Mouse (Mus musculus) brown adipose tissue, adult 24 weeks (tissue): ENCODE data around the gene Gnat1. TPM values are rescaled to one million over a fixed set of nuclear protein-coding genes. Genes with fewer than 3 reads are reported as not detected.

Source experiments
- H3K27ac ChIP-seq: fragments of 200-500 bp; replicated peaks from 2 replicates; pipeline ENCODE4 v1.5.1; 2012; ENCODE audit warnings: low read depth, mild to moderate bottlenecking, low read length
- H3K4me1 ChIP-seq: fragments of 200-500 bp; 2 replicates; pipeline ENCODE4 v1.6.1; 2012; ENCODE audit warnings: low read length, mixed read lengths; ENCODE audit not compliant: control insufficient read depth, insufficient read depth, insufficient read length
- H3K4me3 ChIP-seq: fragments of 200-500 bp; 2 replicates; pipeline ENCODE4 v1.5.1; 2012; ENCODE audit warnings: low read depth, mild to moderate bottlenecking, low read length, moderate library complexity; ENCODE audit not compliant: insufficient read depth
- polyA plus RNA-seq: library from polyadenylated mRNA; stranded (reverse); fragments of >200 nt; gene quantifications from 2 replicates; pipeline ENCODE4 v1.2.4, GENCODE M21; 2012; ENCODE audit not compliant: missing spikeins, insufficient read depth, insufficient read length

Gene Gnat1
- polyA plus RNA-seq, 1 experiment: not detected

DNA sequence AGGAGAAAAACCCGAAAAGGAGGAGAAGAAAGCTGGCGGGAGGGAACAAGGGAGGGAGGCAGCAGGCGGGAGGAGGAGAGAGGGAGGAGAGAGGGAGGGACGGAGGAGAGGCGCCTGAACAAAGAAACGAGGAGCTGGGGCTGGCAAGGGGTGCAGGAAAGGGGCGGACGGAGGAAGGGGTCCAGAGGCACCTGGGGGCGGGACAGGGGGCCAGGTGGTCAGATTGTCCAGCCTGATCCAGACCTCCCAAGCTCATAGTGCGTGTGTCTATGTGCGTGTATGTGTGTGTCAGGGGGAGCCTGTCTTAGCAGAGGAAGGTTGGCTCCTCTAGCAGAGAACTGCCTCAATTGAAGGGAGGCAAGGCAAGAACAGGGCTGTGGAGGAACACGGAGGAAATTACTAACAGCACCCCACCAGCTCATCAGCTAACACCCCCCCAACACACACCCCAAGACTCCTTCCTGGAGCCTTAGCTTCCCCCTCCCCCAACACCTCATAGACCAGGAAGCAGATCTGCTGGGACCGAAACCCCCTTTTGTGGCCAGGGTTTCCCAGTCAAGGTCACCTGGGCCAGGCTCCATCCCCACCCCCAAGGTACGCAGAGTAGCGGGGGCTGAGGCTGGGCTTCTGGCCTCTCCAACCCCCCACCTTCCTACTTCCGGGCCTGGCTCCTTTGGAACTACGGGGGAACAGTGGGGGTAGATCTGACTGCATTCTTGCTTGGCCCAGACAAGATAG lies 28.4 kb upstream of the Gnat1 start:
- Histone ChIP-seq H3K4me1 (no peaks in the 10 kb centered on the region; the same call in 1 of the 2 replicates), H3K27ac (no peak overlapping the region)

DNA sequence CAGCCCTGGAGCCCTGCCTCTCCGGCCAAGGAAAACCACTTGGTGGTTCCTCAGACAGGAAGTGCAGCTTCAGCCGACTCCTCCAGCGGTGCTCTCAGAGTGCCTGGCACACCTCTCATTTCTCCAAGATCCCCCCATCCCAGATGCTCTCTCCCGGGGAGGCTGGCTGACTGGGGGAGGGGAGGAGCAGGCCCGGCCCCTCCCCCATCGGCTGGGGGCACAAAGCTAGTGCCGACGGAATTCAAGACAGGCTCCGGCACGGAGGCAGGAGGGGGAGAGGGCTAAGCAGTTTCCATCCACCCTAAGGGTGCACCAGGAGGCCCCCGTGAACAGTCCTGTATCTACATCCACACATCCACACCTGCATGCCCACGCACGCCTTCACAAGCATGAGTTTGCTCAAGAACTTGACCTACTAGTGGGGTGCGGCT lies 27.3 kb upstream of the Gnat1 start:
- Histone ChIP-seq H3K27ac (no peak overlapping the region), H3K4me3 (peak overlapping the region; percentile 1; the same call in 1 of the 2 replicates), H3K4me1 (peaks cover 5% of the 10 kb centered on the region; the same call in 1 of the 2 replicates)

More for the DNA sequence above, 28.4 kb upstream of the Gnat1 start:
- H3K4me3 ChIP-seq: peak overlapping the region; percentile 95

GRCm38 (mm10) chr9:107703337-107704122 lies 24.0 kb upstream of the Gnat1 start:
- Histone ChIP-seq H3K4me1 (peaks cover 10% of the 10 kb centered on the region; the same call in 1 of the 2 replicates), H3K4me3 (no peak overlapping the region), H3K27ac (no peak overlapping the region)

- Histone ChIP-seq H3K27ac (no peak overlapping the region), H3K4me1 (peaks cover 14% of the 10 kb centered on the region; the same call in 1 of the 2 replicates), H3K4me3 (no peak overlapping the region)
Measured at GRCm38 (mm10) chr9:107702606-107703185, 23.2 kb upstream of the Gnat1 start.

GRCm38 (mm10) chr9:107701594-107701993 lies 22.1 kb upstream of the Gnat1 start:
- Histone ChIP-seq H3K4me1 (peaks cover 24% of the 10 kb centered on the region), H3K4me3 (no peak overlapping the region), H3K27ac (no peak overlapping the region)

GRCm38 (mm10) chr9:107700114-107700571 lies 20.6 kb upstream of the Gnat1 start:
- Histone ChIP-seq H3K27ac (no peak overlapping the region), H3K4me1 (peaks cover 32% of the 10 kb centered on the region), H3K4me3 (no peak overlapping the region)

DNA sequence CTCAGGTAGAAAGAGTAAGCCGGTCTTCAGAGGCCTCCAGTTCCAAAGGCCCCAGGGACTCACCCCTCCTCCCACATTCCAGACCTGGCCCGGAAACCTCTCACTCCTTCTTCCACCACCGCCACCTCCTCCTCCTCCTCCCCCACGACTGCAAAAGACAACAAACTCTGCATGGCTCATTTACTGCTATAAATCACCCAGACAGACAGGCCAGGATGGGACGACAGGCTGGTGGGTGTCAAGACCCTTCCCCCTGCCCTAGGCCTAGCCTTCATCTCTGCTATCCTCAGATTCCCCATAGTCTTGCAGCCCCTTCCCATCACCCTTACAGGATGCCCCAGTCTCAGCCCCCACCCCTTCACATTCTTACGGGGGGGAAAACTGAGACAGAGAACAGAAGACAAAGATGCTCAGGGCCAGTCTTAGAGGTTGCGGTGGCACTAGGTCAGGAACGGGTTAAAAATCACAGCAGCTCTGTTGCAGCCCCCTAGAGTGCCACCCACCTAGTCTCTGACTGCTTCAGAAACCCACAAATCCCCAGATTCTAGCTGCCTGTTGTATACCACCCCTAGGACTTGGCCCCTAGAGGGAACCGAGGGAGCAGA lies 20.0 kb upstream of the Gnat1 start:
- Histone ChIP-seq H3K4me1 (peaks cover 38% of the 10 kb centered on the region), H3K4me3 (no peak overlapping the region), H3K27ac (no peak overlapping the region)

DNA sequence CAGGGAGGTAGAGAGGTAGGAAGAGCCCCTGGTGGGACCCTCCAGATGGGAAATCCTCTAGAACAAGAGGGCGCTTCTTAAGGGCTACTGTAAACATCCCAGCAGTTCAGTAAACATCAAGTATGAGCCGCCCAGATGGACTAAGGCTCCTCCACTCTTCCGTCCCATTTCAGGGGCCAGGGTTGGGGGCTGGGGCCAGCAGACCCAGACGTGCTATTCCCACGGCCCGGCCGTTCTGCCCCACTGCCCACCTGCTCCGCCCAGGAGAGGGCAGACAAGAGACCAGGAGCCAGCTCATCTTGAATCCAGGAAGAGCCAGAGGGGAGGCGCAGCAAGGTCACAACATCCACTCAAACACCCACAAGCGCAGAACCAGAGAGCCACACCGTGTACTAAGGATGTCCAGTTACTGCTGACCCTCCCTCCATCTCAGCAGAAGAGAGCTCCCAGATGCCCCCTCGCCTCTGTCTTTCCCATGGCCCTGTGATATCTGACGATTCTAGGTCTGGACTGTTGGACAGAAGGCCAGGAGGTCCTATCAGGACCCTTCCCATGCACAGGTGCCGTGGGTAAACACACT lies 19.2 kb upstream of the Gnat1 start:
- Histone ChIP-seq H3K4me1 (peaks cover 39% of the 10 kb centered on the region), H3K27ac (no peak overlapping the region), H3K4me3 (no peak overlapping the region)

DNA sequence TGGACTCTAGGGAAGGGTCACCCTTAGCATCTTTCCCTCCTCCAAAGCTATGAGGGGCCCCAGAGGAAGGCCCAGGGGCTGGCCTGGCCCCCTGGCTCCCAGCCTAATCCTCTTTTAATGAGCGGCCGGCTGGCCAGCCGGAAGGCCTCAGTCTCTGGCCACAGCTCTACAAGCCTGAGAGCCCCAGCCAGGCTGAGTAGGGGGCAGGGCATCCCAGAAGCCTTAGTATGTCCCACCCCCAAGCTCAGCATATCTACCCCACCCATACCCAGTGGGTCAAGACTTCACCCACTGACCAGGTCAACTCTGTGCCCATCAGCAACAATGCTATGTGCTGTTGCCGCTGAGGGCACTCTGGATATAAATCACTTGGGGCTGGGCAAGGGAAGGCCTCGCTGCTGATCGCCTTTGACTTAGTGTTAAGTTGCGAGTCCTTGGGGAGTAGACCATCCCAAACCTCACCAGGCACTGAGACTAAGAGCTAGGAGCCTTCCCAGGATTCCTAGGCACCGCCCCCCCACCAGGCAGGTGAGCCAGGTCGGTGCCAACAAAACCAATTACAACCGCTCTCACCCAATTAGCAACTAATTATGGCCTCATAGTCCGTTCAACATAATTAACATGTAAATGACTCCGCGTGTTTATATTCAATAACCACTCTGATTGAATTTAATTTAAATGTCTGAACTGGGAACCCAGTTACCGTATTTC lies 18.5 kb upstream of the Gnat1 start:
- no peak overlapping the region for H3K4me3 ChIP-seq
- H3K4me1 ChIP-seq: peaks cover 39% of the 10 kb centered on the region
- H3K27ac ChIP-seq: no peak overlapping the region

DNA sequence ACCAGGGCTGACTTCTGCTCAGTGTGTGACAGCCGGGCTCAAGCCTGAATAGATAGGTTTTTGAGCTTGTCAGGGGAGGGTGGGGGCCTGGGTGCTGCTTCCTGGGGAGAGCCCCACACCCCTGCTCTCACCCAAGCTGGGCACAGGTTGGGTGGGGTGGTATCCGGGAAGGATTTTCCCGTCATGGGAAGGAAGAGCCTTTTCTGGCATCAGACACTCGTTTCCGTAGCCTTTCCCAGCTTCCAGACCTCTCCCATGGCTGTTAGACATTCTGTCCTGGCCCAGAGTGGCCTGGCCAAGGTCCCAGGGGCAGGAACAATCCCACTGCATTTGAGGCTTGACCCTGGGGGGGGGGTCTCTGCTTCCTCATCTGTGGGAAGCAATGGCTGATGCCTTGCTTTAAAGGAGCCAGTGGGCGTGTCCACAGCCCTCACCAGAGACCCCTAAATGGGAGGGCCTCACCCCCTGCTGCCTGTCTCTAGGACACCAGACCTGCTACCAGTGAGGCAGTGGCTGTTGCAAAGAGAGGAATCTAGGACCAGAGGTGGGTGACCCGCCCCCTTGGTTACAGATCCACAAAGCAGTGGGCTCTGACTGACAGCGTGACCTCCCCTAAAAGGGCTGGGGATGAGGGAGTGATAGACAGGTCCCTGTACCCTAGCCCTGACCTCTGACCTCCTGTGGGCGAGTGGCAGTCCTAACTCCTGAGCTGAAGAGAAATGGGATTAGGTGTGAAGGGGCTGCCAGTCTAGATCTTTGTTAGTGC lies 17.5 kb upstream of the Gnat1 start:
- H3K27ac ChIP-seq: peak overlapping the region; percentile 80
- H3K4me3 ChIP-seq: no peak overlapping the region
- H3K4me1 ChIP-seq: peaks cover 34% of the 10 kb centered on the region

DNA sequence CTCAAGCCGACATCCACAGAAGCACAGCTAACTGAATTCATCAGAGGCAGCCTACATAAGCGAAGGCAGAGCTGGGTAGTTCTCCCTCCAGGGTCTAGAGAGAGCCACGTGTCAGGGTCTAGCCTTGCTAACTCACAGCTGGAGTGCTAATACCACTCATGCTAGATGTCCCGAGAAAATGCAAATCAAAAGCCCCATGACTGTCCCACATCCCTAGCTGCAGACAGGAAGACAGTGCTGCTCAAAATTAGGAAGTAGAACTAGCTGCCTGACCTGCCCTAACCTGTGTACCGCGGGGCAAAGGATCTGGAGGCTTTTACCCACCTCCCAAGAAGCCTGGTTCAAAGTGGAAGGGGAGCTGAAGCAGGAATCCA lies 16.6 kb upstream of the Gnat1 start:
- peak overlapping the region; percentile 80 for H3K27ac ChIP-seq
- H3K4me1 ChIP-seq: peaks cover 31% of the 10 kb centered on the region
- H3K4me3 ChIP-seq: no peak overlapping the region

GRCm38 (mm10) chr9:107695441-107696105 lies 16.1 kb upstream of the Gnat1 start:
- H3K27ac ChIP-seq: peak overlapping the region; percentile 80
- H3K4me3 ChIP-seq: no peak overlapping the region
- peaks cover 31% of the 10 kb centered on the region for H3K4me1 ChIP-seq

DNA sequence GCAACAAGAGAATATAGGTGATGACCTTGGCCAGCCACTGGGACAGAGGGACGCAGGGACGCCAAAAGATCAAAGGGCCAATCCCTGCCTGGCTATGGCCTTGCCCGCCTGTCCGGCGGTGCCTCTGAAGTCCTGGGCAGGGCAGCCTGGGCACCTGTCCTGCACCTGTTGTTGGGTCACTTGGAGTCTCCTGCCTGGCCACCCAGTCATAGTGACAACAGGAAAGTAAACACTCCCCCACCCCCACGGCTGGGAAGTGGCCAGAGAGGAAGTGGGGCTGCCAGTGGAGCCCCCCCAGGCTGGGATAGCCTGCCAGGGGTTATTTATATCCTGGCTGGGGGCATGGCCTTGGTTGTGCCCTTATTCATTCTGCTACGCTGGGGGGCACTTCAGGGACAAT lies 15.1 kb upstream of the Gnat1 start:
- Histone ChIP-seq H3K4me1 (peaks cover 29% of the 10 kb centered on the region), H3K27ac (peak overlapping the region; percentile 80), H3K4me3 (no peak overlapping the region)
